Mouse (Mus musculus) adrenal gland, adult (tissue): Measurements from ENCODE around the gene Idh3b.

Experiments used
- DNase-seq, 2 experiments: peaks; one replicate each; pipeline ENCODE4 v3.0.0; 2022 to 2023; ENCODE audit warnings: low spot score in 1 of 2; ENCODE audit not compliant: inconsistent age in 2 of 2

Idh3b gene

GRCm38 (mm10) chr2:130283854-130284654, at the start of gene Idh3b:
Gene Idh3b, minus strand, starts transcription at chr2:130284547.
- peak; percentile 91 to 97 for DNase-seq

- DNase-seq = no peak
Measured at GRCm38 (mm10) chr2:130329502-130329901, 45.2 kb upstream of the Idh3b start.

- no peak for DNase-seq
Measured at GRCm38 (mm10) chr2:130327057-130327456, 42.7 kb upstream of the Idh3b start.

GRCm38 (mm10) chr2:130303014-130303413, 18.7 kb upstream of the Idh3b start:
- no peak for DNase-seq

GRCm38 (mm10) chr2:130297580-130297979, 13.2 kb upstream of the Idh3b start:
- DNase-seq = no peak

GRCm38 (mm10) chr2:130296134-130296745, 11.9 kb upstream of the Idh3b start:
- DNase-seq = no peak

GRCm38 (mm10) chr2:130295331-130296133, 11.2 kb upstream of the Idh3b start:
- peak; percentile 61 to 81 for DNase-seq

GRCm38 (mm10) chr2:130294936-130295277, 10.6 kb upstream of the Idh3b start, which contains the start of gene Ebf4:
Gene Ebf4, plus strand, starts transcription at chr2:130295169.
- peak in 1 of 2 experiments; percentile 55 for DNase-seq

- peak; percentile 21 to 71 for DNase-seq
Measured at GRCm38 (mm10) chr2:130294218-130294935, 10.0 kb upstream of the Idh3b start.

- DNase-seq = peak in 1 of 2 experiments; percentile 34
Measured at GRCm38 (mm10) chr2:130293486-130293885, 9.1 kb upstream of the Idh3b start.

- no peak for DNase-seq
Measured at GRCm38 (mm10) chr2:130293009-130293408, 8.7 kb upstream of the Idh3b start.

GRCm38 (mm10) chr2:130291434-130291833, 7.1 kb upstream of the Idh3b start:
- peak; percentile 65 to 88 for DNase-seq

GRCm38 (mm10) chr2:130289086-130289485, 4.7 kb upstream of the Idh3b start:
- no peak for DNase-seq

- no peak for DNase-seq
Measured at GRCm38 (mm10) chr2:130280818-130281217, 3.5 kb downstream of the Idh3b start.

- no peak for DNase-seq
Measured at GRCm38 (mm10) chr2:130280224-130280623, 4.1 kb downstream of the Idh3b start.

- DNase-seq = no peak
Measured at GRCm38 (mm10) chr2:130279600-130280091, 4.7 kb downstream of the Idh3b start.

- peak; percentile 43 to 77 for DNase-seq
Measured at GRCm38 (mm10) chr2:130275649-130276048, 8.7 kb downstream of the Idh3b start.

GRCm38 (mm10) chr2:130274862-130275261, 9.5 kb downstream of the Idh3b start:
- DNase-seq = no peak

GRCm38 (mm10) chr2:130274149-130274861, 10.0 kb downstream of the Idh3b start, which contains the start of gene Nop56:
Gene Nop56, plus strand, starts transcription at chr2:130274430.
- peak; percentile 99 to 100 for DNase-seq

- no peak for DNase-seq
Measured at GRCm38 (mm10) chr2:130273732-130274131, 10.6 kb downstream of the Idh3b start.
